Mouse (Mus musculus): ENCODE results near the gene Sox18.

The Sox18 gene

DNA sequence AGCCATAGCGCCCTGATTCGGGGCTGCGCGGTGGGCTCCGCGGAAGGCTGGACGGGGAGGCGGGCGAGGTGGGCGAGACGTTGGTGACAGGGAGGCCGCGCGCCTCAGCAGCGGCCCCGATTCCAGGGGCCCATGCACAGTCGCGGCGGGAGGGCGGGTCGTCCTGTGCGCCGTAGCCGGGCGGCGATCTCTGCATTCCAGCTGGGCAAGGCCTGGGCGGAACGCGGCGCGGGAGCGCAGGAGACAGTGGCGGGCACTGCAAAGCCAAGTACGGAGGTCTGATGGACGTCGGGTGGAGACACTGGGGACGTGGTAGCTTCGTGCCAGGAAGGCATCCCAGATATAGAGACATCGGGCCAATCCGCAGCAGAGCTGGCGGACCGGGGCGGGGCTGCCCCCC is at the start of gene Sox18:
TSS of gene Sox18 (minus strand) at position 315 of the 400 bp plus-strand sequence.
- DNase-seq (ENCODE audit: low spot score in 2 of 2), result no peak

DNA sequence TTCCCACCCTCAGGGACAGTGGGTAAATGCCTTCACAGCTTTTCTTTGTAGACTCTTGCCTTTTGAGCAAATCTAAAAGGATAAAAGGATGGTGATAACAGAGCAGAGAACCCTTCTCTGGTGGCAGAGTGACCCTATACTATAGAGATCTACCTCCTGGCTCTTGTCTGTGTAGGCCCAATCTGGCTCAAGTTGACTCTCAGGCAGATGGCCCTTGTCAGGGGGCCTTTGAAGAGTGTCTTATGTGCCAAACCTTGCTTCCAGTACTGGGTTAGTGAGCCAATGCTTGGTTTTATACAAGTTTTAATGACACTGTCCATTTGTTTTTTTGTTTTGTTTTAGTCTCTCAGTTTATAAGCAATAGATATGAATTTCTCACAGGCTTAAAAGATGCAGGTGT is 49.8 kb upstream of the Sox18 start:
- DNase-seq (ENCODE audit: low spot score in 2 of 2), result no peak

DNA sequence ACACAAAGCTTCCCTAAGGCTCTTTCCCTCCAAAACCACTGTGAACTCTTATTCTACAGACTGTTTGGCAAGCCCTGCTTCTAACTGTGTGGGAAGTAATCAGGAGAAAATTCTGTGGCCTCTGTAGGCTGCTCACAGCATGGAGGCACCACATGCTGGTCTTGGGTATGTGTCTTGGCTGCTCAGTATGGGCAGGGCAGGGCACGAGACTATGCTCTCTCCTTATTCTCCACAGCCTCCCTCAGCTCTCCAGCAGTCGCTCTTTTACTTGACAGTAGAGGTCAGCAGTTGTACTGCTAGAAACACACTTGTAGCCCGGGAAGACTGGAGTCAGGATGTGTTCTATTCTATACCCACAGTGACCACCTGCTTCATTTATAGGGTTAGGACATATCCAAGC is 48.6 kb upstream of the Sox18 start:
- no peak for DNase-seq (ENCODE audit: low spot score in 2 of 2)

DNA sequence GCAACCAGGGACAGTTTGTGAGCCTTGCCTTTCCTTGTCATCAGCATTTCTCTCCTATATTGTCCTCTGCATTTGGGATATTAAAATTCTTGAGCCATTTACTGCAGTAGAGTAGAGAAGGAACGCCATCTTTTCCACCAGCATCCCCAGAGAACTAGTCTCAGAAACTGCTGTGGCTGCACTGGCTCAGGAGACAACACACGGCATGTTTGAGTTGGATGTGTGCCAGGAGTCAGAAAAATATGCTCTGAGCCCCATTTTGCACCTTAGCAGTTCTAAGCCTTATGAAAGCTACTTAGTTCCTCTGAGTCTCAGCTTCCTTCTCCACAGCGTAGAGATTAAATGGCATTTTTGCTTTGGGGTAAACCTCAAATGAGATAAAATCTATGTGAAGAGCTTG is 45.6 kb upstream of the Sox18 start:
- DNase-seq (ENCODE audit: low spot score in 2 of 2), result no peak

- no peak for DNase-seq (ENCODE audit: low spot score in 2 of 2)
Measured at GRCm38 (mm10) chr2:181715382-181715781, 43.9 kb upstream of the Sox18 start.

GRCm38 (mm10) chr2:181714903-181715326 is 43.5 kb upstream of the Sox18 start, which contains the start of gene Oprl1:
Gene Oprl1 (plus strand): TSS chr2:181715016.
- DNase-seq (ENCODE audit: low spot score in 2 of 2), result no peak

- DNase-seq (ENCODE audit: low spot score in 2 of 2), result no peak
Measured at GRCm38 (mm10) chr2:181713749-181714148, 42.3 kb upstream of the Sox18 start.

DNA sequence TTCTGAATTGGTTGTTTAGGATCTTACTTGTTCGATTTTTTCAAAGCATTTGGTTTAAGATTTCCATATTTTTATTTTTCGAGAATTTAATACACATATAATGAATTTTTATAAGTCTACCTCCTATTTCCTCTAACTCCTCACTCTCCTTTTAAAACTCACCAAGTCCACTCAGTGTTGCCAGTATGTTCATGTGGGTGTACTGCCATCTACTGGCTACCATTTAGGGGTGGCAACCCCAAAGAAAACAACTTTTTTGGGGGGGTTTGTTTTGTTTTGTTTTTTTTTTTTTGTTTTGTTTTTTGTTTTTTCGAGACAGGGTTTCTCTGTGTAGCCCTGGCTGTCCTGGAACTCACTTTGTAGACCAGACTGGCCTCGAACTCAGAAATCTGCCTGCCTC is 35.2 kb upstream of the Sox18 start:
- DNase-seq (ENCODE audit: low spot score in 2 of 2), result no peak

DNA sequence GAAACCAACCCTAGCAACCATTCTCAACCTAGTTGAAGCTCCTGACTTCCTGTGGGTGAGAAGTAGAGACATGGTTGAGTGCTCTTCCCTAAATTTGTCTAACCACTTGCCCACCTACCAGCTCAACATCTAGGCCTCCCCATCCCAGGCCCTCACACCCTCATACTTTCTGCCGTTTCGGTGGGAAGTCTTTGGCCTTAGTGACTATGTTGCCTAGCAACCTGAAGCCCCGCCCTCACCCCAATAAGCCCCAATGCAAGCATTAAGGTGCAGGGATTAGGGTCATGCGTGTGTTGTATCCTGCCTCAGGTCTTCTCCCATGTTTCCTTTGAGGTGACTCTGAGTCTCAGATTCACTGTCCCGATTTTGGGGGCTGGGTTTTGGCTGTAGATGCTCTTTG is 26.8 kb upstream of the Sox18 start, which contains the start of gene Lkaaear1:
TSS of gene Lkaaear1 (minus strand) at position 202 of the 400 bp plus-strand sequence.
- no peak for DNase-seq (ENCODE audit: low spot score in 2 of 2)

DNA sequence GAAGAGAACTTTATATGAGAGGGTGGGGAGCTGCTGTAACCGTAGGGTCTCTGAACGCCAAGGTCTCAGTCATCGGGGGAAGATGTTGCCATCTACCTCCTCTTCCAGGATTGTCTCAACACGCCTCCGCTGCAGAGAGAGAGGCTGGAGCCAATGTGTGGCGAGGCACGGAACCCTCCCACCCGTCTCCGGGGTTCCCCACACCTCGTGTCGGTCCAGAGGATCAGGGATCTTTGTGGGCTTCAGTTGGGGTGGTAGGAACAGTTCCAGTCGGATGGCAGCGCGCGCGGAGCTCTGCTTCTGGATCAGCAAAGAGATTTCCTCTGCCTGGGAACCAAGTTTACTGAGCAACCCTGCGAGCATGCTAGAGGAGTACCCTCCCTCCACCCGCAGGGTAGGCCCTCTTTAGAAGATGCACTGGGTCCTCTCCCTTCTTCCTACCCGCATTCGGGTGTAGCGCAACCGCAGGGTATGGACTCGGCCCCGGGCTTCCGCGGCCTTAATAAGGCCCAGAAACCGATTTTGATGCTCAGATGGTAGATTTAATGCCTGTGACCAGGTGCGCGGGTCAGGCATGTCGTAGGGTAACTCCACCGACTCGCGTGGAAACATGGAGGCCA is 25.5 kb upstream of the Sox18 start:
- no peak for DNase-seq (ENCODE audit: low spot score in 2 of 2)

DNA sequence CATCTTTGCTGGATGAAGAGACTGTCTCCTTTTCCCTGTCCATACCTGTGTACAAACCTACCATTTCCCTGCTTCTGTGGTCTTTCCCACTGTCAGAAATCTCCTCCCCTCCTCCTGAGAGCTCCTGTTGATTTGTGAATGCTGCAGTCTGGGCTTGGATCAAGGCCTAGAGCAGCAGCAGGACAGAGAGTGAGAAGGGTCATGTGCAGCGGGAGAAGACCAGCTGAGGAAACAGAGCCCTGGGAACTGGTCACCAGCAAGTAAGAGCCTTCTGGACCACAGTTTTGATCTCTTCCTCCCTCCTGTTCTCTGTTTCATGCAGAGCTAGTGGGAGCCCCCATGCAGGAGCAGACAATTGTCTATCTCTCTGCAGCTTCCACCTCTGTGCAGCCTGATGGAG is 24.3 kb upstream of the Sox18 start:
- DNase-seq (ENCODE audit: low spot score in 2 of 2), result no peak

DNA sequence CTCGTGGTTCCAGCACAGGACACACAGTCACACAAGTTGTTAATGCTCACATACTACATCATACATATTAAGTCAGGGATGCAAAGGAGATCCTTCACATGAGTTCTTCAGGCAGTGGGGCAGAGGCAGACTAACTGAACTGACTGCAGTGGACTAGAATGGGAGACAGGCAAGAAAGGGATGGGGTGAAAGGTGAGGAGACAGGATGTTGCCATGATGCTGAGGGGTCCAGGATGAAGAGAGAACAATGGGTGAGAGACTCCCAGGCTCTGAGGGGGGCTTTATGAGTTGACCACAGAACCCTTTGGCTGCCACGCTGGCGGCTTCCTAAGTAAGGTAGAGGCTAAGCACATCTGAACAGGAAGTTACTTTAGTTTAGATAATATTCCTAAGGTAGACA is 23.1 kb upstream of the Sox18 start:
- no peak for DNase-seq (ENCODE audit: low spot score in 2 of 2)

DNA sequence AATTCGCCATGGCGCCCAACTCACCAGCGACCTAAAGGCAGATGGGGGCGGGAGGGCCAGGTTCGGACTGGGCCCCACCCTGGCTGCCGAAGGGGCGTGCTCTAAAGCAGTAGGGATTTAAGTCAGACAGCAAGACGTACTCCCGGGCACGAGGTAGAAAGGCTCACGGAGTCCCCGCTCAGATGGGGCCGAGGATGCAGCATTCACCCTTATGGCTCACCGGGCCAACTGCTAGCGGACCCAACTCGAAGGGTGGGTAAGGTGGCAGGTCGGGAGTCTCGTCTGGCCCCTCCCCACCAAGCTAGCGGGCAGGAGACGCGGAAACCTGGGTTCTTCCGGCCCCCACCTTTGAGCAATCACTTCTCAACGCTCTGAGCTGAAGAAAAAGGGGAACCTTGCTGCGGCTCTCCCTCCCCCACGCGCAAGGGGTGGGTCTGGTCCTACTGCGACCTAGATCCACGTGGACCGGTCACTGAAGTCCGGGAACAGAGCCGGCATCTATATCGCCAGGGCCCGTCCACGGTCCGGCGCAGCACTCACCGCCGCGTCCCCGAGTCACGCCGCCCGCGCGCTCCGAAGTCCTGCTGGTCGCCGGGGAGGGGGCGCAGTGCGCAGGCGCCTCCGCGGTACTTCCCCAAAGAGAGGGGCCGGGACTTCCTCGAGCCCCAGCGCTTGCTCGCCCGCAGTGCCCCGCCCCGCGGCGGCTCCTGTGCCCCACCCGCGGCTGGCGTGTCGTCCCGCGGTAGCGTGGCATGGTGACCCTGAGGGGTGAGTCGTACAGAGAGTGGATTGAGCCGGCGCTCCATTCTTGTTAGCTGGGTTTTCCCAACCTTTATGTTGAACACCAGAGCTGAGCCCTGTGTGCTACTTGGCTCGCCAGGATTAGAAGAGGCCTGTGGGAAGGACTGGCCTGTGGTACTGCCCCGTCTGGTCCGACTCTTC is 22.2 kb upstream of the Sox18 start, which contains the start of gene Rgs19:
TSS of gene Rgs19 (minus strand) at position 639 of the 942 bp plus-strand sequence.
- peak; percentile 91 to 93 for DNase-seq (ENCODE audit: low spot score in 2 of 2)

DNA sequence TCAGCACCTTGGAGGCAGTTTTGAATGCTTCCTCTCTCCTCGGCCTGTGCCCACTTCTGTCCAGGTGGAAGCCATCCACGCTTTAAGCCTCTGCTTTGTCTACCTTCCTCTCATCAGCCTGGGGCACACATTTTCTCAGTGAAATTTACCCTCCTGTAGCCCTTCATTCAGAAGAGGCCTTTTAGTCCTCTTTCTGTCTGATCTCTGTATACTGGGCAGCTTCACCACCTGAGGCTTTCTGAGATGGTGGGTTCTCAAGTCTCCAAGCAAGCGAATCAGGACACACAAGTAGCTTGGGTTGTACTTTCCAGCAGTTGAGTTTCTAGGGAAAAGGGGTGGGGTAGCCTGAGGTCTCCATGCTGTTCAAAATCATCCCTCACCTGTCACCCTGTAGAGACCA is 20.9 kb upstream of the Sox18 start:
- no peak for DNase-seq (ENCODE audit: low spot score in 2 of 2)

DNA sequence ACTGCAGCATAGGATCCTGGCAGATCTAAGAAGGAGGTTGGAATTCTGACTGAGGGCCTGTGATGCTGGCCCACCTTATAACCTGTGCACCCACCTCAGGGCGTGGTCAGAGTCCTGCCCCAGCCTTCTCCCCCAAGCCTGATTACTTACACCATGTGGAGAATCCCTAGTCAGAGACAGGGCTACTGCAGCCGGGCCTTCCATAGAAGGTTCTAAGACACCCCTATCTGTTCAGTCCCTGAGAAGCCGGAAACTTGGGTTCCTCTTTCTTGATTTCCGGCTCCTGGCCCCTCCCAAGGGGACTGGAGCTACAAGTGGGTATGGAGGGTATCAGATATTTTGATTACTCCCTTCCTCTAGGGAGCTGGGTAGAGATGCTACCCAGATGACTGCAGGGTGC is 20.1 kb upstream of the Sox18 start:
- DNase-seq (ENCODE audit: low spot score in 2 of 2), result peak; percentile 65 to 74

GRCm38 (mm10) chr2:181691083-181691482 is 19.6 kb upstream of the Sox18 start:
- DNase-seq (ENCODE audit: low spot score in 2 of 2), result no peak

- no peak for DNase-seq (ENCODE audit: low spot score in 2 of 2)
Measured at GRCm38 (mm10) chr2:181689466-181690160, 18.2 kb upstream of the Sox18 start.

- no peak for DNase-seq (ENCODE audit: low spot score in 2 of 2)
Measured at GRCm38 (mm10) chr2:181687586-181687985, 16.1 kb upstream of the Sox18 start.

DNA sequence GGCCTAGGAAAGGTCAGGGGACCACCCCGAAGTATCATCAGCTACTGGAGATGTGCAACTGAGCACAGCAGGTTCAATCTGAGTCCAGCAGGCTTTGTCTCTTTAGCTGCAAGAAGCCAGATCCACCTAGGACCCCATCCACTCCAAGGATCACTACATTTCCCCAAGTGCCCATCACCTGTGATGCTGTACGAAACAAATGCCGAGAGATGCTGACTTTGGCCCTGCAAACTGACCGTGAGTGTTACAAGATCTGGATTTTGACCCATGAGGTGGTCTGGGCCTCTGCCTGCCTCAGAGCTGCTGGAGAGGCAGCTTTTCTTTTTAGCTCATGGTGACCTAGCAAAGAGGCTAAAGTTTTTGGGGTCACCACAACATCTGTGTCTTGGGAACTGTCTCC is 14.2 kb upstream of the Sox18 start:
- DNase-seq (ENCODE audit: low spot score in 2 of 2), result no peak

- DNase-seq (ENCODE audit: low spot score in 2 of 2), result no peak
Measured at GRCm38 (mm10) chr2:181684713-181685112, 13.3 kb upstream of the Sox18 start.

DNA sequence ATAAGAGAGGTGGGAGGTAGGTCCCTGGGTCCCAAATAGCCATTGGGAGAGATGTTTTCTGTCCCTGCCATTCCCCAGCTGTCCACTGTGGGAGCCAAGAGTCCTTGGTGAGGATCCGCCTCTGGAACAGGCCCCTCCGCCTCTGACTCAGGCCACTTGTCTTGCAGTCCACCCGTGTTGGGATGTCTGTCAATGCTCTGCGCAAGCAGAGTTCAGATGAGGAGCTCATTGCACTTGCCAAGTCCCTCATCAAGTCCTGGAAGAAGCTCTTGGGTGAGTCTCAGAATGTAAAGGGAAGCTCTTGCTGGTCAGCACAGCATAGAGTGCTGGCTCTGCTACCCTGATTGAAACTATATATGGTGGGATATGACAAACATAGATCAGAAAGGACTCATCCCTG is 11.9 kb upstream of the Sox18 start:
- no peak for DNase-seq (ENCODE audit: low spot score in 2 of 2)

DNA sequence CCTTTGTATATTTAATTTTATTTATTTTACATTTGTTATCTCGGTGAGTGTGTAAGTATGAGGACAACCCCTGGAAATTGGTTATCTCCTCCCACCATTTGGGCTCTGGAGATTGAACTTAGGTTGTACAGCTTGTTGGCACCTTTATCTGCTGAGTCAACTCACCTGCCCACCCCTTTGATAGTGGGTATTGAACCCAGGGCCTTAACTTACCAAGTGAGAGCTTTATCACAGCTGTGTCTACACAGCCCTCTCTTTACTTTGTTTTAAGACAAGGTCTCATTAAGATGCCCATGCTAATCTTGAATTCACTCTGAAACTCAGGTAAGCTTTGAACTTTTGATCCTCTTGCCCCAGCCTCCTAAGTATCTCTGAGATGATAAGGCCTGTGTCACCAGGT is 10.5 kb upstream of the Sox18 start:
- no peak for DNase-seq (ENCODE audit: low spot score in 2 of 2)
